Mouse (Mus musculus) forebrain, postnatal 0 days (tissue): ENCODE measurements around the gene Atp8a2. TPM values are rescaled to one million over a fixed set of nuclear protein-coding genes. Genes with fewer than 3 reads are reported as not detected.
A peak's percentile ranks its signal among the peaks of the same experiment; 100 is the strongest.
"Not testable (repeated sequence)": the region's sequence is repeated elsewhere in the genome, so short reads cannot be mapped to it uniquely, and the experiment has no call there.

ENCODE experiments used
- ATAC-seq: fragments of 200-750 bp; cut with Nextera tagmentation; 2 replicates; pipeline ENCODE4 v1.8.0; 2017; ENCODE audit warnings: mild to moderate bottlenecking, moderate library complexity
- DNase-seq: peaks from one replicate; pipeline ENCODE4 v3.0.0-alpha.2; 2015
- H3K27ac ChIP-seq: fragments of 300-500 bp; sonication (generic); 2 replicates; pipeline ENCODE4 v1.5.1; 2014; ENCODE audit warnings: low read depth, mild to moderate bottlenecking, antibody characterized with exemption, low read length, moderate library complexity, mixed read lengths
- H3K27me3 ChIP-seq: fragments of 300-500 bp; sonication (generic); 2 replicates; pipeline ENCODE4 v1.6.1; 2014; ENCODE audit warnings: mild to moderate bottlenecking, low read length, mixed read lengths; ENCODE audit not compliant: insufficient read depth
- H3K36me3 ChIP-seq: fragments of 300-500 bp; sonication (generic); 2 replicates; pipeline ENCODE4 v1.6.1; 2014; ENCODE audit warnings: mild to moderate bottlenecking, moderate library complexity; ENCODE audit not compliant: insufficient read depth
- H3K4me1 ChIP-seq: fragments of 300-500 bp; sonication (generic); 2 replicates; pipeline ENCODE4 v1.6.1; 2014; ENCODE audit warnings: antibody characterized with exemption; ENCODE audit not compliant: insufficient read depth
- H3K4me2 ChIP-seq: fragments of 300-500 bp; sonication (generic); 2 replicates; pipeline ENCODE4 v1.6.1; 2014; ENCODE audit warnings: low read depth, mild to moderate bottlenecking, moderate library complexity
- H3K4me3 ChIP-seq: fragments of 300-500 bp; sonication (generic); 2 replicates; pipeline ENCODE4 v1.5.1; 2014; ENCODE audit warnings: low read depth, low read length, mixed read lengths
- H3K9ac ChIP-seq: fragments of 300-500 bp; sonication (generic); 2 replicates; pipeline ENCODE4 v1.6.1; 2014; ENCODE audit warnings: mild to moderate bottlenecking
- H3K9me3 ChIP-seq: fragments of 300-500 bp; sonication (generic); 2 replicates; pipeline ENCODE4 v1.6.1; 2016; ENCODE audit warnings: low read length
- CTCF ChIP-seq: sonication (generic); IDR thresholded peaks from 2 replicates; pipeline ENCODE4 v1.5.1; 2016; ENCODE audit warnings: antibody characterized with exemption, control low read depth, low read depth
- WGBS: fragments of 180-500 bp; shearing (Covaris S2); extraction: QIAGEN DNeasy Blood & Tissue Kit; methylation state at CpG from one replicate; pipeline ENCODE4 v1.1.7; 2014; 5-methylcytosine and 5-hydroxymethylcytosine counted together
- polyA plus RNA-seq: library from polyadenylated mRNA; unstranded; fragments of >200 nt; fragmentation: Nextera tagmentation; extraction: Ambion mirVana; gene quantifications from 2 replicates; pipeline ENCODE4 v1.2.1, GENCODE M21; 2015
- total RNA-seq: library from RNA; depleted of rRNA; stranded (reverse); fragments of >200 nt; gene quantifications from 2 replicates; pipeline ENCODE4 v1.2.3, GENCODE M21; 2014

Gene Atp8a2
- total and polyA plus RNA-seq, 2 experiments from 2014 or later = 33.6 to 38.0 TPM

- H3K4me2 ChIP-seq = 0 out of 2 replicates have a peak overlapping the region, but pooled peaks have one; percentile 10
- TF ChIP-seq CTCF = no peak
- no peaks in the 10 kb centered on the region for H3K9me3 ChIP-seq
- DNase-seq (peak; percentile 64), ATAC-seq (peak; percentile 40)
- 30% methylated on average over 10 of the region's 10 CpGs for WGBS
- H3K9ac ChIP-seq = 0 out of 2 replicates have a peak overlapping the region, but pooled peaks have one; percentile 6
- peak overlapping the region; percentile 62 for H3K27ac ChIP-seq
- no peaks in the 10 kb centered on the region for H3K4me1 ChIP-seq
- no peaks in the 10 kb centered on the region for H3K36me3 ChIP-seq
- no peak overlapping the region for H3K4me3 ChIP-seq
- no peaks in the 10 kb centered on the region for H3K27me3 ChIP-seq
These were observed 360.0 kb downstream of the Atp8a2 start for GRCm38 (mm10) chr14:59836876-59837543.

- ATAC-seq = no peak
- no peak for DNase-seq
These were observed 367.4 kb downstream of the Atp8a2 start for GRCm38 (mm10) chr14:59829580-59829979.

DNA sequence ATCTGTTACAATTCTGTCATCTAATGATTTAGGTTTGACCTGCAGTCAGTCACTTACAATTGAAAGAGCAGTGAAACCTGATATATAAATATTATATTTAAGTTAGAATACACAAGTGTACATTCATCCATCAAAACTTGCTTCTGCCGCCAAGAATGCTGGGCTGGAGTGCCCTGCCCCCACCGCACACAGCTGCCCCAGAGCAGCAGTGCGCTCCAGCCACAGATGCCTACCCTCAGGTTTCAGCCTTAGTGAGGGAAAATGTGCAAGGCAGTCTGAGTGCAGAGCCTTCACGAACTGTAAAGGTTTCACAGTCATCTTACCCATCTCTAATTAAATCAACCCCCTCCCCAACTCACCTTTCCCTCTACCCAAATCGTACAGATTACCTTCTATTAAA lies 369.6 kb downstream of the Atp8a2 start:
- H3K27ac ChIP-seq = no peak overlapping the region
- TF ChIP-seq CTCF = no peak
- no peak overlapping the region for H3K9ac ChIP-seq
- no peaks in the 10 kb centered on the region for H3K27me3 ChIP-seq
- ATAC-seq = no peak
- H3K4me3 ChIP-seq = no peak overlapping the region
- H3K4me1 ChIP-seq = no peaks in the 10 kb centered on the region
- no peak overlapping the region for H3K4me2 ChIP-seq
- no peaks in the 10 kb centered on the region for H3K9me3 ChIP-seq
- WGBS = 69% methylated on average over 5 of the region's 5 CpGs
- DNase-seq = no peak
- no peaks in the 10 kb centered on the region; the same call in 1 of the 2 replicates for H3K36me3 ChIP-seq

More at GRCm38 (mm10) chr14:59829580-59829979, 367.4 kb downstream of the Atp8a2 start:
- 74% methylated on average over 5 of the region's 5 CpGs for WGBS
- H3K27ac ChIP-seq = no peak overlapping the region
- no peaks in the 10 kb centered on the region; the same call in 1 of the 2 replicates for H3K36me3 ChIP-seq
- no peak overlapping the region for H3K4me2 ChIP-seq
- no peaks in the 10 kb centered on the region for H3K4me1 ChIP-seq
- H3K4me3 ChIP-seq = no peak overlapping the region
- no peak overlapping the region for H3K9ac ChIP-seq
- H3K9me3 ChIP-seq = no peaks in the 10 kb centered on the region
- no peaks in the 10 kb centered on the region for H3K27me3 ChIP-seq
- TF ChIP-seq CTCF = no peak

DNA sequence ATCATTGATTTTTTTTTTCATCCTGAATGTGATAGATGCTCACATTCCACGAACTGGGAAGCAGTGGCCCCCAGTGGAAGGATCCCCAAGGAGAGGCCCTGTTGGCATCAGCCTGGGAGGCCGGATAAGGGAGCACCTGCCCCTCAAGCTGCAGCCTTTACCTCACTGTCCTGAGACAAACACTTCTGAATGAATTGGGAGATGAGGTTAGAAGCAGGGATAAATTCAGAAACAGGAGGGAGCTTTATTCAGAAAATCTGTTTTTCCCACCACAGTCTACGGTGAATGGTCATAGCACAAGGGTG lies 376.9 kb downstream of the Atp8a2 start:
- ATAC-seq (no peak), DNase-seq (no peak)
- Histone ChIP-seq H3K27me3 (no peaks in the 10 kb centered on the region), H3K9me3 (0 out of 2 replicates have a peak, but pooled peaks cover 3% of the 10 kb centered on the region), H3K9ac (no peak overlapping the region), H3K4me3 (no peak overlapping the region), H3K4me1 (peaks cover 5% of the 10 kb centered on the region; the same call in 1 of the 2 replicates), H3K36me3 (no peaks in the 10 kb centered on the region), H3K27ac (no peak overlapping the region), H3K4me2 (no peak overlapping the region)
- 51% methylated on average over 3 of the region's 3 CpGs for WGBS
- TF ChIP-seq CTCF = no peak

DNA sequence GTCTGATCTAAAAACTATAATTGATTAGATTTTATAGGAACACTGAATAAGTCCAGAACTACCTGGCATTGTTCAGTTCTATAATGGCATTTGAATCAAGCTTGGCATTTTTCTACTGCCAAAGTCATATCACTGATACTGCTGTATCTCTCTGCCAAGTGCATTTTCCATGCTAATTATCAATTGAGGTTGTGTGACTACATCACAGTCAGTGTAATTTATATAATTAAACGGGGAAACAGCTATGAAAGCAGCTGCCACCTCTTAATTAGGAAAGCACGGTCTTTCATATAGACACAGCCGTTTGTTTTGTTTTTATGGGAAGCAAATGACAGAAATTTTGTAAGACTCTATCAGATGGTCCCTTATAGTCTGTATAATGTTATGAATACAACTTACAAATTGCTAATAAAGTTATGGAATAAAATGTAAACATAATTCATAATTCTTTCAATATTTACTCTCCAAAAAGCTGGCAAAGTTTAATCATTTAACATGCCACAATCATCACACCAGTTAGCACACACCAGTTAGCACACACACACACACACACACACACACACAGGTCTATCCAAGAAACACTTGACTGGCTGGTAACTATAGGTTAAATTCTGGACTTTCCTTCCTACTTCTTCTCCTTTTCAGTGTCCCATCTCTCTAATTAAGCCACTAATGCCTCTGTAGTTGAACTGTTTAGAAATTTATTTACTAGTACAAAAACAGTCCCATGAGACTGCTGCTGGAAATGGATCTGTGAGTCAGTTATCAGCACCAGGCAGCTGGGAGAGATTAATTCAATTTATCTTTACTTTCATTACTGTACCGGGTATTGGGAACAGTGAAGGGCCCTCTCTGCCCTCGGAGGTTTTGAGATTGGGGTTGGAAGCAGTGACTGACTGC lies 377.5 kb downstream of the Atp8a2 start:
- Histone ChIP-seq H3K4me3 (no peak overlapping the region), H3K9me3 (0 out of 2 replicates have a peak, but pooled peaks cover 3% of the 10 kb centered on the region), H3K4me1 (peaks cover 5% of the 10 kb centered on the region; the same call in 1 of the 2 replicates), H3K9ac (no peak overlapping the region), H3K27ac (no peak overlapping the region), H3K27me3 (no peaks in the 10 kb centered on the region), H3K36me3 (no peaks in the 10 kb centered on the region), H3K4me2 (no peak overlapping the region)
- ATAC-seq (peak; percentile 73), DNase-seq (peak; percentile 34)
- TF ChIP-seq CTCF = no peak
- WGBS = 17% methylated on average over 5 of the region's 5 CpGs

DNA sequence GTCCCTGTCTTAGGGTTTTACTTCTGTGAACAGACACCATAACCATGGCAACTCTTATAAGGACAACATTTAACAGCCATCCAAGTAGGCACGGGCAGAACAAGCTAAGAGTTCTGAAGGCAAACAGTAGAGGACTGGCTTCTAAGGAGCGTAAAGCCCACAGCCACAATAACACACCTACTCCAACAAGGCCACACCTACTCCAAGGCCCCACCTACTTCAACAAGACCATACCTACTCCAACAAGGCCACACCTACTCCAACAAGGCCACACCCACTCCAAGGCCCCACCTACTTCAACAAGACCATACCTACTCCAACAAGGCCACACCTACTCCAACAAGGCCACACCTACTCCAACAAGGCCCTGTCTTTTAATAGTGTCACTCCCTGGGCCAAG lies 386.7 kb downstream of the Atp8a2 start:
- not testable (repeated sequence) for ATAC-seq

DNA sequence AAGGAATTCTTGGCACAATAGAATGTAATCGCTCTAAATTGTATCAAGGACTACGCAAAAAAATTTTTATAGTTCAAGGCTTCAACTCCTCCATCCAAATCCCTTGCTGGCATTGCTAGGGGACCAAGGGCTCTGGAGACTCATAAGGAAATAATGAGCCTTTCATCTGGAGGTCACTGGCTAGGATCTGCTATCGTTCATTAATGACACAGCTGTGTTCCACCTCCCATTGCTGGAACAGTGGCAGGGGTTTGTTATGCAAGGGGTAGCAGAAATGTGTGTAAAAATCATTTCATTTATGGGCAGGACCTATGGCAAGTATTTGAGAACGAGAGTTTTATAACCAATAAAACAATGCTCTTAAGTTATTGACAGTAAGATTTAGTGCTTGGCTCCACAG lies 387.2 kb downstream of the Atp8a2 start:
- H3K9me3 ChIP-seq = no peaks in the 10 kb centered on the region
- no peak overlapping the region for H3K4me3 ChIP-seq
- no peak for TF ChIP-seq CTCF
- no peak for ATAC-seq
- H3K27me3 ChIP-seq = no peaks in the 10 kb centered on the region; the same call in 1 of the 2 replicates
- no peaks in the 10 kb centered on the region for H3K36me3 ChIP-seq
- DNase-seq = no peak
- H3K4me1 ChIP-seq = no peaks in the 10 kb centered on the region
- H3K27ac ChIP-seq = no peak overlapping the region
- WGBS = 71% methylated on average over 4 of the region's 4 CpGs
- no peak overlapping the region for H3K4me2 ChIP-seq
- no peak overlapping the region for H3K9ac ChIP-seq

More for the DNA sequence above, 386.7 kb downstream of the Atp8a2 start:
- H3K9me3 ChIP-seq, H3K4me1 ChIP-seq, H3K27me3 ChIP-seq, H3K36me3 ChIP-seq, H3K4me3 ChIP-seq, DNase-seq, H3K4me2 ChIP-seq, H3K9ac ChIP-seq, H3K27ac ChIP-seq: not testable (repeated sequence)
- 86% methylated on average over 2 of the region's 2 CpGs for WGBS
